Mouse (Mus musculus): ENCODE data around the gene Enho.

Gene Enho

GRCm38 (mm10) chr4:41662723-41663122, 22.6 kb upstream of the Enho start:
- no peak for DNase-seq

- DNase-seq, result no peak
Measured at GRCm38 (mm10) chr4:41660851-41661430, 20.8 kb upstream of the Enho start.

- DNase-seq, result no peak
Measured at GRCm38 (mm10) chr4:41659556-41659955, 19.4 kb upstream of the Enho start.

GRCm38 (mm10) chr4:41658566-41659384, 18.7 kb upstream of the Enho start:
- DNase-seq, result no peak

- DNase-seq, result no peak
Measured at GRCm38 (mm10) chr4:41655525-41655924, 15.4 kb upstream of the Enho start.

- DNase-seq, result peak; percentile 49 to 53
Measured at GRCm38 (mm10) chr4:41654217-41654616, 14.1 kb upstream of the Enho start.

GRCm38 (mm10) chr4:41653730-41654129, 13.6 kb upstream of the Enho start:
- DNase-seq, result no peak

- peak; percentile 54 to 59 for DNase-seq
Measured at GRCm38 (mm10) chr4:41653296-41653695, 13.2 kb upstream of the Enho start.

- DNase-seq, result no peak
Measured at GRCm38 (mm10) chr4:41648627-41649026, 8.5 kb upstream of the Enho start.

- no peak for DNase-seq
Measured at GRCm38 (mm10) chr4:41648157-41648556, 8.0 kb upstream of the Enho start.

- no peak for DNase-seq
Measured at GRCm38 (mm10) chr4:41645488-41645887, 5.4 kb upstream of the Enho start.

- DNase-seq, result no peak
Measured at GRCm38 (mm10) chr4:41641199-41641822, 1.2 kb upstream of the Enho start.

- no peak for DNase-seq
Measured at GRCm38 (mm10) chr4:41639214-41639841, 796 bp downstream of the Enho start.

GRCm38 (mm10) chr4:41638828-41639213, 1.3 kb downstream of the Enho start:
- DNase-seq, result no peak

GRCm38 (mm10) chr4:41638186-41638731, 1.9 kb downstream of the Enho start:
- no peak for DNase-seq

GRCm38 (mm10) chr4:41636882-41637635, 3.1 kb downstream of the Enho start:
- DNase-seq, result no peak

- peak in 1 of 2 experiments; percentile 15 for DNase-seq
Measured at GRCm38 (mm10) chr4:41636366-41636765, 3.8 kb downstream of the Enho start.

- no peak for DNase-seq
Measured at GRCm38 (mm10) chr4:41635906-41636305, 4.2 kb downstream of the Enho start.

- no peak for DNase-seq
Measured at GRCm38 (mm10) chr4:41635224-41635623, 4.9 kb downstream of the Enho start.

- DNase-seq, result no peak
Measured at GRCm38 (mm10) chr4:41634631-41635030, 5.5 kb downstream of the Enho start.

GRCm38 (mm10) chr4:41633001-41633400, 7.1 kb downstream of the Enho start:
- peak in 1 of 2 experiments; percentile 59 for DNase-seq

GRCm38 (mm10) chr4:41631390-41631789, 8.7 kb downstream of the Enho start:
- peak; percentile 49 to 60 for DNase-seq
